9 mouse cellular contexts compared by ENCODE assay signal in genomic region chr12:84010201-84010600, GRCm38 (mm10). TPM values are rescaled to one million over a fixed set of nuclear protein-coding genes. Genes with fewer than 3 reads are reported as not detected.
A peak's percentile ranks its signal among the peaks of the same experiment; 100 is the strongest.
DNase-seq lines count a peak whose midpoint lies in the region; ATAC-seq and TF ChIP-seq lines count a peak whose summit lies in the region.
"Had no signal": no experiment of that assay in that cellular context is flagged by ENCODE, and none has a peak within 500 bp of the region (broad histone marks: within the 10 kb centered on the region; RNA-seq: fewer than 3 reads in every experiment).

No protein-coding gene starts in this region.

- peak overlapping the region; percentile 62 for H3K4me2 ChIP-seq in lung, embryonic 14.5 days
- peak overlapping the region; percentile 55 for H3K4me2 ChIP-seq in forebrain, embryonic 16.5 days (ENCODE audit: low read length)
- H3K4me2 ChIP-seq in limb, embryonic 14.5 days (replicated peaks; ENCODE audit: low read depth, low read length, severe bottlenecking): peak overlapping the region; percentile 50

- DNase-seq in lung, embryonic 14.5 days: no peak
- DNase-seq in lung, postnatal 10 days: no peak
- DNase-seq in limb, embryonic 14.5 days (ENCODE audit: low spot score): no peak
- DNase-seq in adrenal gland, postnatal 14 days: no peak
- DNase-seq in left cerebral cortex, adult 11 months (ENCODE audit: low spot score): no peak

- TF ChIP-seq POLR2A in limb, embryonic 14.5 days (IDR thresholded peaks at IDR 0.05; ENCODE audit: borderline replicate concordance, extremely low read depth, insufficient read depth, insufficient read length): no peak
- no peak for TF ChIP-seq POLR2A in olfactory bulb, adult 2 months (IDR thresholded peaks at IDR 0.05; ENCODE audit: insufficient read depth, low read depth, low read length)

- peaks cover 7% of the 10 kb centered on the region; the same call in 1 of the 2 replicates for H3K36me3 ChIP-seq in lung, embryonic 14.5 days (ENCODE audit: insufficient read depth)
- no peaks in the 10 kb centered on the region for H3K36me3 ChIP-seq in forebrain, embryonic 16.5 days (ENCODE audit: control insufficient read depth, insufficient read depth)
- peaks cover 9% of the 10 kb centered on the region; the same call in 1 of the 2 replicates for H3K36me3 ChIP-seq in limb, embryonic 14.5 days (ENCODE audit: control insufficient read depth, insufficient read depth, low read length)

- H3K9me3 ChIP-seq in lung, embryonic 14.5 days (ENCODE audit: low read depth, low read length): no peaks in the 10 kb centered on the region
- H3K9me3 ChIP-seq in forebrain, embryonic 16.5 days (ENCODE audit: control insufficient read depth, low read length): no peaks in the 10 kb centered on the region
- no peaks in the 10 kb centered on the region for H3K9me3 ChIP-seq in limb, embryonic 14.5 days (ENCODE audit: control insufficient read depth, low read length)

- peak overlapping the region; percentile 47 for H3K4me3 ChIP-seq in lung, embryonic 14.5 days (ENCODE audit: low read depth, low read length)
- peak overlapping the region; percentile 52 for H3K4me3 ChIP-seq in forebrain, embryonic 16.5 days (replicated peaks; ENCODE audit: low read length)
- peak overlapping the region; percentile 47 for H3K4me3 ChIP-seq in limb, embryonic 14.5 days (replicated peaks; ENCODE audit: low read length)
- H3K4me3 ChIP-seq in olfactory bulb, adult 2 months (ENCODE audit: insufficient read depth, low read depth, low read length): 0 out of 2 replicates have a peak overlapping the region, but pooled peaks have one; percentile 52

- WGBS in lung, embryonic 14.5 days: 60% methylated on average over 3 of the region's 3 CpGs
- 66% methylated on average over 3 of the region's 3 CpGs for WGBS in forebrain, embryonic 16.5 days
- 72% methylated on average over 3 of the region's 3 CpGs for WGBS in limb, embryonic 14.5 days
- 67% methylated on average over 3 of the region's 3 CpGs for WGBS in olfactory bulb, adult 2 months

- H3K9ac ChIP-seq in lung, embryonic 14.5 days: peak overlapping the region; percentile 59; the same call in 1 of the 2 replicates
- H3K9ac ChIP-seq in forebrain, embryonic 16.5 days (replicated peaks; ENCODE audit: low read depth, low read length): no peak overlapping the region; the same call in 1 of the 2 replicates
- H3K9ac ChIP-seq in limb, embryonic 14.5 days (ENCODE audit: low read depth, low read length, severe bottlenecking): no peak overlapping the region; the same call in 1 of the 2 replicates

- H3K27ac ChIP-seq in lung, embryonic 14.5 days (ENCODE audit: low read depth): no peak overlapping the region
- 0 out of 2 replicates have a peak overlapping the region, but pooled peaks have one; percentile 2 for H3K27ac ChIP-seq in forebrain, embryonic 16.5 days (ENCODE audit: low read length)
- no peak overlapping the region for H3K27ac ChIP-seq in limb, embryonic 14.5 days (replicated peaks; ENCODE audit: low read depth, low read length)
- H3K27ac ChIP-seq in olfactory bulb, adult 2 months (ENCODE audit: insufficient read depth, low read depth, low read length): no peak overlapping the region

- no peak for ATAC-seq in lung, embryonic 14.5 days (ENCODE audit: insufficient read depth)
- ATAC-seq in forebrain, embryonic 16.5 days: no peak
- no peak for ATAC-seq in limb, embryonic 14.5 days (ENCODE audit: low FRiP score, low read depth)

- no peaks in the 10 kb centered on the region for H3K27me3 ChIP-seq in lung, embryonic 14.5 days (ENCODE audit: insufficient read depth, low read length)
- no peaks in the 10 kb centered on the region for H3K27me3 ChIP-seq in forebrain, embryonic 16.5 days (replicated peaks; ENCODE audit: control insufficient read depth, insufficient read depth, low read length)
- H3K27me3 ChIP-seq in limb, embryonic 14.5 days (ENCODE audit: control insufficient read depth, insufficient read depth, low read length): no peaks in the 10 kb centered on the region

- peaks cover 11% of the 10 kb centered on the region for H3K4me1 ChIP-seq in lung, embryonic 14.5 days (ENCODE audit: insufficient read depth)
- H3K4me1 ChIP-seq in forebrain, embryonic 16.5 days (replicated peaks; ENCODE audit: control insufficient read depth, insufficient read depth, low read length): peaks cover 26% of the 10 kb centered on the region
- 0 out of 2 replicates have a peak, but pooled peaks cover 7% of the 10 kb centered on the region for H3K4me1 ChIP-seq in limb, embryonic 14.5 days (ENCODE audit: control insufficient read depth, insufficient read depth, low read length)
- peaks cover 12% of the 10 kb centered on the region for H3K4me1 ChIP-seq in olfactory bulb, adult 2 months (ENCODE audit: control insufficient read depth, insufficient read depth, low read length)

- no peak for TF ChIP-seq CTCF in lung, embryonic 14.5 days (IDR thresholded peaks at IDR 0.05; ENCODE audit: low read depth)
- TF ChIP-seq CTCF in olfactory bulb, adult 2 months (IDR thresholded peaks at IDR 0.05; ENCODE audit: insufficient read depth, low read depth, low read length): no peak

RNA-seq across cellular contexts. Expression of gene Acot1, which starts 0.9 kb away (rescaled TPM):
- polyA plus RNA-seq in lung, embryonic 14.5 days (2014; fragmentation: Nextera tagmentation; extraction: Ambion mirVana): 92.9 and 98.2 TPM in 2 replicates
- 72.1 and 101 TPM in 2 replicates for polyA plus RNA-seq in forebrain, embryonic 16.5 days (2015; fragmentation: Nextera tagmentation; extraction: Ambion mirVana)
- 27.8 and 30.7 TPM in 2 replicates for polyA plus RNA-seq in limb, embryonic 14.5 days (2012; rRNA removed)
- polyA plus RNA-seq in limb, embryonic 14.5 days (2014; fragmentation: Nextera tagmentation; extraction: Ambion mirVana): 54.2 and 56.5 TPM in 2 replicates
- not detected in 2 replicates for polyA plus RNA-seq in olfactory bulb, adult 2 months (2012; ENCODE audit: insufficient read depth, insufficient read length, low replicate concordance, missing spikeins)
- total RNA-seq in adrenal gland, postnatal 14 days (2021): 8.0 and 20.7 TPM in 2 replicates

RNA-seq across cellular contexts. Expression of gene Acot2, which starts 22.5 kb away (rescaled TPM):
- polyA plus RNA-seq in lung, embryonic 14.5 days (2014; fragmentation: Nextera tagmentation; extraction: Ambion mirVana): 30.3 and 31.3 TPM in 2 replicates
- 9.4 and 11.3 TPM in 2 replicates for polyA plus RNA-seq in forebrain, embryonic 16.5 days (2015; fragmentation: Nextera tagmentation; extraction: Ambion mirVana)
- polyA plus RNA-seq in limb, embryonic 14.5 days (2012; rRNA removed): 6.8 and 7.1 TPM in 2 replicates
- 15.6 TPM in 2 replicates for polyA plus RNA-seq in limb, embryonic 14.5 days (2014; fragmentation: Nextera tagmentation; extraction: Ambion mirVana)
- not detected in 2 replicates for polyA plus RNA-seq in olfactory bulb, adult 2 months (2012; ENCODE audit: insufficient read depth, insufficient read length, low replicate concordance, missing spikeins)
- 31.7 and 39.1 TPM in 2 replicates for total RNA-seq in adrenal gland, postnatal 14 days (2021)

RNA-seq across cellular contexts. Expression of gene Heatr4, which starts 25.5 kb away (rescaled TPM):
- not detected in 2 replicates for polyA plus RNA-seq in lung, embryonic 14.5 days (2014; fragmentation: Nextera tagmentation; extraction: Ambion mirVana)
- polyA plus RNA-seq in forebrain, embryonic 16.5 days (2015; fragmentation: Nextera tagmentation; extraction: Ambion mirVana): not detected in 2 replicates
- 0.03 TPM in 1 of 2 replicates, not detected in the other for polyA plus RNA-seq in limb, embryonic 14.5 days (2012; rRNA removed)
- not detected in 2 replicates for polyA plus RNA-seq in limb, embryonic 14.5 days (2014; fragmentation: Nextera tagmentation; extraction: Ambion mirVana)
- not detected in 2 replicates for polyA plus RNA-seq in olfactory bulb, adult 2 months (2012; ENCODE audit: insufficient read depth, insufficient read length, low replicate concordance, missing spikeins)
- not detected in 2 replicates for total RNA-seq in adrenal gland, postnatal 14 days (2021)
- total RNA-seq: gastrocnemius, adult 8-10 months had no signal
- polyA plus RNA-seq: limb, embryonic 11.5 days had no signal

RNA-seq across cellular contexts. Expression of gene Acot4, which starts 28.0 kb away (rescaled TPM):
- polyA plus RNA-seq in lung, embryonic 14.5 days (2014; fragmentation: Nextera tagmentation; extraction: Ambion mirVana): 0.11 and 0.42 TPM in 2 replicates
- polyA plus RNA-seq in forebrain, embryonic 16.5 days (2015; fragmentation: Nextera tagmentation; extraction: Ambion mirVana): 0.21 and 0.35 TPM in 2 replicates
- 0.23 TPM in 2 replicates for polyA plus RNA-seq in limb, embryonic 14.5 days (2012; rRNA removed)
- 0.11 and 0.41 TPM in 2 replicates for polyA plus RNA-seq in limb, embryonic 14.5 days (2014; fragmentation: Nextera tagmentation; extraction: Ambion mirVana)
- polyA plus RNA-seq in olfactory bulb, adult 2 months (2012; ENCODE audit: insufficient read depth, insufficient read length, low replicate concordance, missing spikeins): not detected in 2 replicates
- total RNA-seq in adrenal gland, postnatal 14 days (2021): 3.0 and 3.3 TPM in 2 replicates

RNA-seq across cellular contexts. Expression of gene Gm49366, which starts 28.5 kb away (rescaled TPM):
- not detected in 2 replicates for polyA plus RNA-seq in lung, embryonic 14.5 days (2014; fragmentation: Nextera tagmentation; extraction: Ambion mirVana)
- not detected in 2 replicates for polyA plus RNA-seq in forebrain, embryonic 16.5 days (2015; fragmentation: Nextera tagmentation; extraction: Ambion mirVana)
- not detected in 2 replicates for polyA plus RNA-seq in limb, embryonic 14.5 days (2012; rRNA removed)
- polyA plus RNA-seq in limb, embryonic 14.5 days (2014; fragmentation: Nextera tagmentation; extraction: Ambion mirVana): not detected in 2 replicates
- polyA plus RNA-seq in olfactory bulb, adult 2 months (2012; ENCODE audit: insufficient read depth, insufficient read length, low replicate concordance, missing spikeins): not detected in 2 replicates
- not detected in 2 replicates for total RNA-seq in adrenal gland, postnatal 14 days (2021)
- total RNA-seq: gastrocnemius, adult 8-10 months had no signal
- polyA plus RNA-seq: limb, embryonic 11.5 days had no signal

Comparison
In these comparisons a context has a peak if more than half of its experiments do, and no peak if none do; other contexts are left out.
1. RNA of gene Acot1, which starts 0.9 kb away (polyA plus RNA-seq): 92.9 to 98.2 TPM in lung, embryonic 14.5 days, 72.1 to 101 TPM in forebrain, embryonic 16.5 days and 27.8 to 56.5 TPM in limb, embryonic 14.5 days; not detected in olfactory bulb, adult 2 months; every median in the first group is over 10 times any median in the second.
2. Peak in every context shown above with its lines, with median percentiles within 50 percentile points of each other: H3K4me2 ChIP-seq and H3K4me3 ChIP-seq.